Mouse (Mus musculus): ENCODE measurements around the gene Ep400.

Ep400 gene

DNA sequence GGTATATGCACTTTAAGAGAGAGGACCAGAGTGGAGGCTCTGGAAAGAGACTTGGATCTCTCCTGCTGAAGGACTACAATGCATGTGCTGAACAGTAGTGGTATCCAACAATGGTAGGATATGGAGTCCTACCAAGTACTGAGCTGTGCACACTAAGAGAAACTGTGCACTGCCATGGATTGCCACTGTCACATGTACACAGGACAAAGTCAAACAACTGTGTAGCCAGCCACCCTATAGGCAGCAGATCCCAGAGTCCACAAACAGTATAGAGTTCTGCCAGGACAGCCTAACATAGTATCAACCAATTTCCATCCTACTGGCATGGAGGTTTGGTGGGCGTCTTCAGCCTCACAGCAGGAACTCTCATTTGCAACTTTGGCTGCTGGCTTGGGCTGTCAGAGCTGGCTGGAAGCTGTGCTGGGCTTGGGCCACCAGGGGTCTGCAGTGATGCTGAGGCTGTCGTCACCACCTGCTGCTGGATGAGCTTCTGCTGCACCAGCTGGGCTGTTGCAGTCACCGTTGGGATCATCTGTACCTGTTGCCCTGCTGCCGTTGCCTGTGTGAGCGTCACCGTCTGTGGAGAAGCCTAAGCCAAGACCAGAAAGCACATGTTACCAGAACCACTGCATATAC lies 104.9 kb downstream of the Ep400 start:
- no peak for DNase-seq (ENCODE audit: low spot score in 2 of 2)

GRCm38 (mm10) chr5:110664750-110665269 lies 105.7 kb downstream of the Ep400 start:
- DNase-seq (ENCODE audit: low spot score in 2 of 2), result no peak

- DNase-seq (ENCODE audit: low spot score in 2 of 2), result no peak
Observed at GRCm38 (mm10) chr5:110664041-110664440, 106.5 kb downstream of the Ep400 start.

DNA sequence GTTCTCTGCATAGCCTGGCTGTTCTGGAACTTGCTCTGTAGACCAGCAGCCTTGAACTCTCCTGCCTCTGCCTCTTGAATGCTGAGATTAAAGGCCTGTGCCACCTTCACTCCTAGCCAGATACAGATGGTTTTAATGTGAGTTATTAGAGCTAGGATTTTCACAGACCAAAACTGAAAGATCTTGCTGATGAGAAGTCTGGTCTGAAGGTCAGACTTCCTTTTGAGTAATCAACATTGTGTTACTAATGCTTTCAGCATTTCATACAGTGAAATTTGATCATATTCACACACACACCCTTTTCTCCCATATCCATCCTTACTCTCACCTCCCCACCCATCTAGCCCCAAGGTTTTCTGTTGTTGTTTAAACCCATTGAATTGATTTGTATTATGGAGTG lies 110.8 kb downstream of the Ep400 start:
- DNase-seq (ENCODE audit: low spot score in 2 of 2), result no peak

- no peak for DNase-seq (ENCODE audit: low spot score in 2 of 2)
Observed at GRCm38 (mm10) chr5:110653686-110654085, 116.8 kb downstream of the Ep400 start.

DNA sequence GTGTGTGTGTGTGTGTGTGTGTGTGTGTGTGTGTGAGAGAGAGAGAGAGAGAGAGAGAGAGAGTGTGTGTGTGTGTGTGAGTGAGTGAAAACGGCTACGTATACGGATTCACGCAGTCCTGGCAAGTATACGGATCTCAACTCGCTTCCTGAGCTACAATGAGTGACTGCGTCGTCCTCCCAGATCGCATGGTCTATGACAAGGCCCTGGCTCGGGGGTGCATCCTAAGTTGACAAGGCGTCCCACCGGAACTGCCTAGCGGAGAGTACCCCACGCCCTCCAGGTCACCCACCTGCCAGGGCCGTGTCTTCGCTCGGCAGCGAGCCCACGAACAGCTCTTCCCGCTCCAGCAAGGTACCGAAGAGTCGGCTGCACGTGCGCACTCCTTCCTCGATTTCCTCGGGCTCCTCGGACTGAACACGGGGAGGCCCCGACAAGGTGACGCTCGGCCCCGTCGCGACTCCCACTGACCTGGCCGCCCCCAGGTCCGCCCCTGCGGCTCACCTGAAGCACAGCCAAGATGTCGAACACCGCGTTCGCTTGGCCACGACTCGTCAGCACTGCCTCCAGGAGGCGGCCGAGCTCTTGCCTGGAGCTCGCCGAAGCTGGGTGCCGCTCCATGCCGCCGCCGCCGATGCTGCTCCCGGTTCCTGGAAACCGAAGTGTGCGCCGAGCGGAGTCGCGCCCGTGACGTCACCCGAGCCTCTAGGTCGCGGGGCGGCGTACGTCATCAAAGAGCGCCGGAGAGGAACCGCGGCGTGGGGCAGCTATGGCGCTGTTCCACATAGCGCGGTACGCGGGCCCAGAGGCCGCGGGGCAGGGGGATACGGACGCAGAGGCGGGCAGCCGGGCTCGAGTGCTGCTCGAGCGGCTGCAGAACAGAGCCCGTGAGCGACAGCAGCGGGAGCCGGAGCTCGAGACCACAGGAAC lies 117.5 kb downstream of the Ep400 start, which contains the start of the genes Noc4l and Ddx51:
Gene Noc4l, minus strand, starts transcription at position 699 of the 930 bp plus-strand sequence.
Gene Ddx51, plus strand, starts transcription at position 733 of the 930 bp plus-strand sequence.
- DNase-seq (ENCODE audit: low spot score in 2 of 2), result peak; percentile 85 to 92

- no peak for DNase-seq (ENCODE audit: low spot score in 2 of 2)
Observed at GRCm38 (mm10) chr5:110646377-110646776, 124.1 kb downstream of the Ep400 start.

DNA sequence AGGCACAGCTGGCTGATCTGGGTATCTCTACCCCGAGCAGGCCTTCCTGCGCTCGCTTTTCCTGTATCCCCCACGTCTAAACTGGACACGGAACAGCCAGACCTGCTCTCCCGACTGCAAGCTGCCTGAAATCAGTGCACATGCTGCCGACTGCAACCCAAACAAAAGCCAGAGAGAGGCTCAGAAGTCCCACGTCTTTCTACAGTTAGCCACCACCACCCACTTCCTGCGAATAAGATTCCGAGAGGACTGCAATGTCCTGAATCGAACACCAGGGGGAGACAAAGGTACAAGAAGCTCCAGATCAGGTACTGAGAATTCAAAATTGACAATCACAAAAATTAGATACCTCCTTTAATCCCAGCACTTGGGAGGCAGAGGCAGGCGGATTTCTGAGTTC lies 131.1 kb downstream of the Ep400 start:
- DNase-seq (ENCODE audit: low spot score in 2 of 2), result peak; percentile 70 to 79

GRCm38 (mm10) chr5:110638306-110639074 lies 132.0 kb downstream of the Ep400 start:
- DNase-seq (ENCODE audit: low spot score in 2 of 2), result no peak

GRCm38 (mm10) chr5:110635951-110636707 lies 134.4 kb downstream of the Ep400 start:
- DNase-seq (ENCODE audit: low spot score in 2 of 2), result no peak

- DNase-seq (ENCODE audit: low spot score in 2 of 2), result no peak
Observed at GRCm38 (mm10) chr5:110629525-110630120, 140.9 kb downstream of the Ep400 start.

DNA sequence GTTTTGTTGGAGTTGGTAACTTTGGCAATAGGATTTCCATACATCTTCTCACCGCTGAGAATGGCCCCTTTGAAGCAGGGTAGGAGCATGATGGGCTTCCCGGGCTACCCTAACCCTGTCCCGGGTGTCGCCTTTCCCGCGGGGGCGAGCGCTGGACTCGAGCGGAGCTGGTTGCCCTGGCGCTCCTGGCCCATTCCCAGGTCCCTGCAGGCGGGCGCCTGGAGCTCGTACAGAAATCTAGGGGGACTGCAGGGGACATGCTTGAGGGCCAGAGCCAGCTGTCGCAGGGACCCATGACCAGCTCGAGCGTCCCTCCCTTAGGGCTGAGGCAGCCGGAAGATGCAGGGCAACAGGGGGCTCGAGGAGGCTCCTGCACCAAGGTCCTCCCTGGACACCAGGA lies 142.4 kb downstream of the Ep400 start:
- no peak for DNase-seq (ENCODE audit: low spot score in 2 of 2)

DNA sequence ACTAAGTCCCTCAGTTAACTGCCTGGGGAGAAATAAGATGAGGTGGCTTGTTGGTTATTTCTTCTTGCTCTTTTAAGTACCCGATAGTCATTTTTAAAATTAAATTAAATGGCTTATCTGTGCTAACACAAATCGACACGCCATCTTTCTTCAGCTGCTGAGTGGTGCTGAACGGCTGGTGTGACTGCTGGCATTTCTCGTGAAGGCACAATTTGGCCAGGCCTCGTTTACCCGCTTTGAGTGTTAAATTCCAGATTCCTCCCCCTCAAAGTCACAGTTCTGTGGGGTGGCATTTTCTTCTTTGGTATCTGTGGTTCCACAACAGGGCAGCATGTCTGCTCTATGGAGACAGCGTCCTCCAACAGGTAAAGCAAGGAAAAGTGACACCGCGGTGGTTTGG lies 143.2 kb downstream of the Ep400 start:
- DNase-seq (ENCODE audit: low spot score in 2 of 2), result no peak

DNA sequence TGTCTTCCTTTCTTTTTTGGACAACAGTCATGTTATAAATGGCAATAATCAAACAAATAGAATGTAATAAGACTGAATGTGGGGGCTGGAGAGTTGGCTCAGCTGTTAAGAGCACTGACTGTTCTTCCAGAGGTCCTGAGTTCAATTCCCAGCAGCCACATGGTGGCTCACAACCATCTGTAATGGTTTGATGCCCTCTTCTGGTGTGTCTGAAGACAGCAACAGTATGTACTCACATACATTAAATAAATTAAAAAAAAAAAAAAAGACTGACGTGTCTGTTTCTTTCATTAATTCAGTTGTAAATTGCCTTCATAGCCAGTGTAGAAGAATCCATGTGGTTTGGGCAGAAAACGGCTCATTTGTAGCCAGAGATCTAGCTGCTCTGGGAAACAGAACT lies 146.2 kb downstream of the Ep400 start:
- no peak for DNase-seq (ENCODE audit: low spot score in 2 of 2)

- DNase-seq (ENCODE audit: low spot score in 2 of 2), result no peak
Observed at GRCm38 (mm10) chr5:110619226-110619625, 151.3 kb downstream of the Ep400 start.
